Mouse (Mus musculus) natural killer cell, adult 2 months (primary cell): ENCODE data around the gene Tars.

Experiments
- DNase-seq, 2 experiments: peaks; one replicate each; pipeline ENCODE4 v3.0.0; 2022; ENCODE audit warnings: low spot score in 2 of 2

Gene Tars

DNA sequence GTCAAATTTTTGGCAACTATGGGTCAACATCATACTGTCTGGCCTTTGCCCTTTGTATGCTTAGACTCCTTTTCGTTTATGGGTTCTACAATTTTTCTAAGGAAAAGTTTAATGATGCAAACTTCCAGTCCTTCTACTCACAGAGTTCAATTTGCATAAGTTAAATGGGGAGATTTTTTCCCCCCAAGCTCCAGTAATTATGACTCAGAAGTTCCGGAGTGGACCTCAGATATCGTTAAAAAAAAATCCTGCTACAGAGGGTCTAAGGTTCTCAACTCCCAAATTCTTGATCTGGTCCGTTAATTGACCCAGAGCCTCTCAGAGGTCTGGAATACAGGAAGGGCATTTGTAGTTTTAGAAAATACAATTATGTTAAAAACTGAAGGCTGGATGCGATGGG is 37.6 kb downstream of the Tars start:
- DNase-seq = no peak

DNA sequence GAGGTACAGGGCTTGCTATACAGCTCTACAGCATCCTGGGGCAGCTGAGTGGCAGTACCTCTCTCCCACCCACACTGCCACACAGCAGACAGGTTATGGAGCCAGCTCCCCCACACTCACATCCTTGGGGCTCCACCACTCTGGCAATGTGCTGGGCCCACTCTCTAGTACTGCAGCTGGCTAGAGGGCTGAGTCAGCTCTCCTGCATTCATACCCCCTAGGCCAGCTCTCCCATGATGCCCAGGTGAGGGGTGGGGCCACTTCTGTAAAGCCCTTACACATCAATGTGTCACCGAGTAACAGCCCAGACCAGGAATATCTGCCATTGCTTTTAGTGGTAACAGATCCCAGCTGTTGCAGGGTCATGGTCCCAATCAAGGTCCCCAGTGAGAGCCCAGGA is 38.6 kb downstream of the Tars start:
- DNase-seq = no peak

DNA sequence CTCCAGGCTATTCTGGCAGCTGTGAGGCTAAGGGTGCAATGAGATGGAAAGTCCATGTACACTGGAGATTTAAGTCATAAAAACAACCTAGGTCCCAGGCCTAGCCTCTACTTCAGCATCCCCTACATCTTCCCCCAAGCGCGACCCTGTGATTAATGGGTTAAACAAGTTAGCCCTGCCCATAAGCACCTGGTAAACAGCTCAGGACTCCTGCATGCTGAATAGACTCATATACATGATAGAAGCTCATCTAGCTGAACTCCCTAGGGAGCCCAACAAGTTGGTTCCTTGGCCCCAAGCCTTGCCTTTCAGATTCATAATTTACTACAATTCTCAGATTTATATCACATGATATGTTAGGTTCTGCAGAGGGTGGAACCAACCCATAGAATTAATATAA is 42.0 kb downstream of the Tars start:
- no peak for DNase-seq

DNA sequence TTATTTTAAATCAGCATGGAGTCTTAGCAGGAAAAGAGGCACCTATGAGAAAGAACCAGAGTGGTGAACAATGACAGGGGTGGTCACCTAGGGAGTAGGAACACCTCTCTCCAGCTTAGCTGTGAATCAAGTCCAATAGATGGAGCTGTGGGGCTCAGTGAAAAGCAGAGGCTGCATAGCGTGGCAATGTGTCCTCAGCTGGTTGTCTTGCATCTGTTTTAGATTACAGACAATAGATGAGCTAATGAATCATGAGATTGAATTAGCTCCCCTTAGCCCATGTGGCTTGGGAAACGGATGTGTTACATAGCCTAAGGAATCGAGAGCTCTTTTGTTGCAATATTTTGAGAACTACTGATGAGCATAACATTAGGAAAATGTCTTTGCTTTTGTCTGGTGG is 43.6 kb downstream of the Tars start:
- no peak for DNase-seq

DNA sequence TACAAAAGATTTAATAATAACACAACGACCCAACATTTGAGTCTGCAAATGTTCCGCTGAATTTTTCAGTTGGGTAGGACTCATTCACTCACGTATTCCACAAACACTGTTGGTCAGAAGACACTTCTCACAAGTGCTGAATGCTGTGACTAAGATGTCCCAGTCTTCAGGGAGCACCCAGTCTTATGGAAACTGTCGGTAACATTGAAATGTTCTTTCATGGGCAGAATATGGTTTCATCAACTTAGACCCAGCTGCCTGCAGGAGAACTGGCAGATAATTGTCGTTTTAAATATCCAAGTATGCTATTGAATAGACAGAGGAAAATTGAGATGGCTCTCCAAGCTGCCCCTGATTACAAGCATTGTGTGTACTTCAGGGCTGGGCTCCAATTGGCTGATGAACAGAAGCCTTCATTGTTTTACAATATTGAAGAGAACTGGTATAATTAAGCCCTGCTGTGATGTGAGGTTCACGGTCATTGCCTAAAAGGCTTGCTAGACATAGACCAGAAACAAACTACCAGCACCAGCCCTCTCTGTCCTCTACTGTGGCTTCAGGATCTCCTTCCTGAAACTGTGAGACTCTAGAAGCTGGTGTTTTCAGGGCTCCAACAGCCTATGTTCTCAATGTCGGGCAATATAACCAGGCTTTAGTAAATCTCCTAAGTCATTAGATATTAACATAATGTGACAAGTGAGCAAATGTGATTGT is 59.8 kb downstream of the Tars start:
- DNase-seq = no peak
